Mouse (Mus musculus): Measurements from ENCODE around the gene Ascl5.

DNA sequence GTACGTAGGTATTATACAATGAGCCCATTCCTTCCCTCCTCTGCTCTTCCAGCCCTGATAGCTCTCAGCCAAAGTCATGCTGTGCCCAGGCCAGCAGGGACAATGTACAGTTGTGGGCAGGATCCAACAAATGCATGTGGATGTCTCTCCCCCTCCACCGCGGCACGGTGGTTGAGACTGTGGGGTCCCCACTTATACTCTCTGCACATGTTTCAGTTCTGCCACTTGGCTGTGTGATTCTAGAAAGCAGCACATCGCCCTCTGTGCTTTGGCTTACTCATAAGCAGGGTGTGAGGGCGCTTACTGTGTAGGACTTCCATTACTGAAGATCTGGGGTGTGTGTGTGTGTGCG is 11.2 kb downstream of the Ascl5 start:
- TF ChIP-seq POLR2A (IDR thresholded peaks at IDR 0.05; ENCODE audit: borderline replicate concordance, insufficient read depth, low read length) (no peak), CTCF (IDR thresholded peaks at IDR 0.05; ENCODE audit: borderline replicate concordance, insufficient read depth, low read depth, low read length) (no peak)
